8 mouse cellular contexts compared by ENCODE assay signal in genomic region chr13:17838484-17838851, GRCm38 (mm10). TPM values are rescaled to one million over a fixed set of nuclear protein-coding genes. Genes with fewer than 3 reads are reported as not detected.
DNase-seq lines count a peak whose midpoint lies in the region; ATAC-seq lines count a peak whose summit lies in the region.

No protein-coding gene starts in this region.

- no peaks in the 10 kb centered on the region for H3K27me3 ChIP-seq in forebrain, embryonic 12.5 days
- H3K27me3 ChIP-seq in liver, embryonic 12.5 days (replicated peaks): no peaks in the 10 kb centered on the region

- H3K4me3 ChIP-seq in forebrain, embryonic 12.5 days (replicated peaks): no peak overlapping the region
- no peak overlapping the region for H3K4me3 ChIP-seq in liver, embryonic 12.5 days

- no peak overlapping the region for H3K9ac ChIP-seq in forebrain, embryonic 12.5 days
- H3K9ac ChIP-seq in liver, embryonic 12.5 days: no peak overlapping the region

- no peaks in the 10 kb centered on the region for H3K9me3 ChIP-seq in forebrain, embryonic 12.5 days
- no peaks in the 10 kb centered on the region for H3K9me3 ChIP-seq in liver, embryonic 12.5 days (replicated peaks)

- no peak overlapping the region for H3K27ac ChIP-seq in forebrain, embryonic 12.5 days
- no peak overlapping the region for H3K27ac ChIP-seq in liver, embryonic 12.5 days

- WGBS in forebrain, embryonic 12.5 days: 28% methylated on average over 4 of the region's 4 CpGs
- WGBS in liver, embryonic 12.5 days (ENCODE audit: insufficient replicate concordance): 24% methylated on average over 4 of the region's 4 CpGs

- H3K4me1 ChIP-seq in forebrain, embryonic 12.5 days: no peaks in the 10 kb centered on the region
- H3K4me1 ChIP-seq in liver, embryonic 12.5 days: no peaks in the 10 kb centered on the region

- DNase-seq in urinary bladder, postnatal 14 days (ENCODE audit: low spot score): peak; percentile 74
- DNase-seq in urinary bladder, adult 2 months (ENCODE audit: low spot score): no peak
- peak; percentile 69 for DNase-seq in c-Kit-positive CD71-negative TER-119-negative erythroid progenitor cells, embryonic 14.5 days (ENCODE audit: low read depth)
- DNase-seq in neural tube, embryonic 10.5 days (ENCODE audit: extremely low spot score, low spot score): peak; percentile 44
- peak; percentile 35 for DNase-seq in thymus, postnatal 25 days

- peak; percentile 73; the same call in 1 of the 2 replicates for ATAC-seq in forebrain, embryonic 12.5 days (ENCODE audit: low FRiP score)
- peak; percentile 56 for ATAC-seq in inflammation-experienced regulatory T-cells, adult 6 months
- ATAC-seq in liver, embryonic 12.5 days: 0 out of 2 replicates have a peak, but pooled peaks have one; percentile 18

- H3K4me2 ChIP-seq in forebrain, embryonic 12.5 days: no peak overlapping the region
- H3K4me2 ChIP-seq in liver, embryonic 12.5 days: no peak overlapping the region

- no peaks in the 10 kb centered on the region for H3K36me3 ChIP-seq in forebrain, embryonic 12.5 days (replicated peaks)
- H3K36me3 ChIP-seq in liver, embryonic 12.5 days: no peaks in the 10 kb centered on the region

RNA-seq across cellular contexts. Expression of gene Cdk13, which starts 33.6 kb away (rescaled TPM):
- 23.9 and 27.8 TPM in 2 replicates for polyA plus RNA-seq in urinary bladder, adult 2 months (2012; rRNA removed)
- polyA plus RNA-seq in forebrain, embryonic 12.5 days (2016; fragmentation: Nextera tagmentation; extraction: Ambion mirVana): 18.8 and 27.7 TPM in 2 replicates
- polyA plus RNA-seq in inflammation-experienced regulatory T-cells, adult 6 months (2017; shearing (Covaris generic)): 10 to 100 TPM; 18.0 to 24.4 (median 23.2) TPM
- 11.1 and 15.5 TPM in 2 replicates for polyA plus RNA-seq in liver, embryonic 12.5 days (2016; fragmentation: Nextera tagmentation; extraction: Ambion mirVana)

Comparison
In these comparisons a context has a peak if more than half of its experiments do, and no peak if none do; other contexts are left out.
1. ATAC-seq: peak in every context shown above with its lines; median percentile 73 in forebrain, embryonic 12.5 days; 56 in inflammation-experienced regulatory T-cells, adult 6 months; 18 in liver, embryonic 12.5 days.